Mouse (Mus musculus): ENCODE measurements around the gene Atoh1. TPM values are rescaled to one million over a fixed set of nuclear protein-coding genes. Genes with fewer than 3 reads are reported as not detected.
A peak's percentile ranks its signal among the peaks of the same experiment; 100 is the strongest.

Atoh1 gene
- polyA plus RNA-seq, 1 experiment from 2014 or later: 0.21 TPM

DNA sequence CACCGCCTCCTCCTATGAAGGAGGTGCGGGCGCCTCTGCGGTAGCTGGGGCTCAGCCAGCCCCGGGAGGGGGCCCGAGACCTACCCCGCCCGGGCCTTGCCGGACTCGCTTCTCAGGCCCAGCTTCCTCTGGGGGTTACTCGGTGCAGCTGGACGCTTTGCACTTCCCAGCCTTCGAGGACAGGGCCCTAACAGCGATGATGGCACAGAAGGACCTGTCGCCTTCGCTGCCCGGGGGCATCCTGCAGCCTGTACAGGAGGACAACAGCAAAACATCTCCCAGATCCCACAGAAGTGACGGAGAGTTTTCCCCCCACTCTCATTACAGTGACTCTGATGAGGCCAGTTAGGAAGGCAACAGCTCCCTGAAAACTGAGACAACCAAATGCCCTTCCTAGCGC is 1.1 kb downstream of the Atoh1 start:
- no peak; the same call in 1 of the 2 replicates for ATAC-seq (ENCODE audit: low read depth)
- no peak overlapping the region for H3K27ac ChIP-seq (ENCODE audit: low read depth, low read length)
- peaks cover 18% of the 10 kb centered on the region for H3K4me1 ChIP-seq (ENCODE audit: control insufficient read depth, insufficient read depth, low read length)
- peaks cover 45% of the 10 kb centered on the region for H3K27me3 ChIP-seq (ENCODE audit: control insufficient read depth, insufficient read depth, low read length)
- H3K9me3 ChIP-seq (ENCODE audit: control insufficient read depth, low read length): no peaks in the 10 kb centered on the region
- H3K36me3 ChIP-seq (ENCODE audit: control insufficient read depth, insufficient read depth, low read length): no peaks in the 10 kb centered on the region
- peak overlapping the region; percentile 59 for H3K4me2 ChIP-seq (ENCODE audit: low read depth, low read length)
- 0% methylated on average over 15 of the region's 19 CpGs for WGBS
- no peak overlapping the region for H3K9ac ChIP-seq (replicated peaks; ENCODE audit: low read depth, low read length)
- H3K4me3 ChIP-seq (ENCODE audit: low read depth, low read length): peak overlapping the region; percentile 34

DNA sequence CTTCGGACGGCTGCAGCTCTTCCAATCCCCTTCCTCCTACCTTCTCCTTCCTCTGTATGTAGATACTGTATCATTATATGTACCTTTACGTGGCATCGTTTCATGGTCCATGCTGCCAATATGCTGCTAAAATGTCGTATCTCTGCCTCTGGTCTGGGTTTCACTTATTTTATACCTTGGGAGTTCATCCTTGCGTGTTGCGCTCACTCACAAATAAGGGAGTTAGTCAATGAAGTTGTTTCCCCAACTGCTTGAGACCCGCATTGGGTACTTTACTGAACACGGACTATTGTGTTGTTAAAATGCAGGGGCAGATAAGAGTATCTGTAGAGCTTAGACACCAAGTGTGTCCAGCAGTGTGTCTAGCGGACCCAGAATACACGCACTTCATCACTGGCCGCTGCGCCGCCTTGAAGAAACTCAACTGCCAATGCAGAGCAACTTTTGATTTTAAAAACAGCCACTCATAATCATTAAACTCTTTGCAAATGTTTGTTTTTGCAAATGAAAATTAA is 1.6 kb downstream of the Atoh1 start:
- Histone ChIP-seq H3K27me3 (ENCODE audit: control insufficient read depth, insufficient read depth, low read length) (peaks cover 49% of the 10 kb centered on the region), H3K27ac (ENCODE audit: low read depth, low read length) (no peak overlapping the region), H3K36me3 (ENCODE audit: control insufficient read depth, insufficient read depth, low read length) (no peaks in the 10 kb centered on the region), H3K9ac (replicated peaks; ENCODE audit: low read depth, low read length) (no peak overlapping the region), H3K4me2 (ENCODE audit: low read depth, low read length) (no peak overlapping the region), H3K9me3 (ENCODE audit: control insufficient read depth, low read length) (no peaks in the 10 kb centered on the region), H3K4me3 (ENCODE audit: low read depth, low read length) (no peak overlapping the region), H3K4me1 (ENCODE audit: control insufficient read depth, insufficient read depth, low read length) (peaks cover 18% of the 10 kb centered on the region)
- WGBS: 4% methylated on average over 14 of the region's 14 CpGs
- no peak for ATAC-seq (ENCODE audit: low read depth)

DNA sequence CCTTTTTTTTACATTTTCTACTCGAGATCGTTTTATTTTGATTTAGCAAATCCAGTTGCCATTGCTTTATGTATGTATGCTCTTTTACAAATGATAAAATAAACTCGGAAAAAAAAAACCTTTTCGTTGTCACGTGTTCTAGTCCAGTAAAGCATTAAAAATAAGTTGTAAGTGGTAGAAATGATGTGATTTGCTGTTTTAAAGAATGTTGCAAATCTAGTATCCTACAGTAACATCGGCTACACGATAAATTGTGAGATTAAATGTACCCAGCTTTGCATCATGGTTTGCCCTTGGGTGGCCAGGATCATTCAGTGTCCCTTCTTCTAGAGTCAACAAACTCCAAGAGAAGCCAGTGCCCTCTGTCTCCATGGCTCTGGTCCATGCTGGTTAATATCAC is 2.2 kb downstream of the Atoh1 start:
- Histone ChIP-seq H3K4me2 (ENCODE audit: low read depth, low read length) (no peak overlapping the region), H3K4me3 (ENCODE audit: low read depth, low read length) (no peak overlapping the region), H3K9ac (replicated peaks; ENCODE audit: low read depth, low read length) (no peak overlapping the region), H3K9me3 (ENCODE audit: control insufficient read depth, low read length) (no peaks in the 10 kb centered on the region), H3K27me3 (ENCODE audit: control insufficient read depth, insufficient read depth, low read length) (peaks cover 49% of the 10 kb centered on the region), H3K4me1 (ENCODE audit: control insufficient read depth, insufficient read depth, low read length) (peaks cover 18% of the 10 kb centered on the region), H3K36me3 (ENCODE audit: control insufficient read depth, insufficient read depth, low read length) (no peaks in the 10 kb centered on the region), H3K27ac (ENCODE audit: low read depth, low read length) (no peak overlapping the region)
- ATAC-seq (ENCODE audit: low read depth): no peak
- 5% methylated on average over 7 of the region's 7 CpGs for WGBS

DNA sequence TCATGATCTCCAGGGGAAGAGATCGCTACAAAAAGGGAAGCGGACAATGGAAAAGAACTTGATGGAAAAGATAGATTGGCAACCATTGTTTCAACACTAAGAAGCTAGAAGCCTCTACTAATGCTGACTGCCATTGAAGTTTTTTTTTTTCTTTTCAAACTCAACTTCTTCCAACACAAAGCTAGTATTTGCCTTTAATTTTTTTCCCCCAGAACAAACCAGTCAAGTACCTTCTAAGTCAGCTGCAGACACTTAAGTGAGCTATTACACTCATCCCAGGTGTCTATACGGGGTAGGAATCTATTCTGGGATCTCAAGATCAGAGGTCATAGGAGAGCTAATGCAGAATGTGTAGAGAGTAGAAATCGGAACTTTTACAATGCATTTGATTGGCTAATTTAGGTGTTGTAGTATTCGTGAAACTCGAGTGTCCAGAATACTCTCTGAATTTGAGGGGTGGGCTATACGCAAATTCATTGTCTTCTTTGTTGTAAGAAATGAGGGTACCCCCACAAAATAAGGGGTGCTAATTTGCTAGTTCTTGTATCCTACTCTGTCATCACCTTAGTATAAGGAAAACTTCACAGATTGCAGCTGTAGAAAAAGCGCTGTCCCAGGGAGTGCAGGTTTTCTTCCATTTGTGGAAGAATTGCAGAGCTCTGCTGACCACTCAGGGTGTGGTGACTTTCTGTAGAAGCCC is 2.8 kb downstream of the Atoh1 start:
- Histone ChIP-seq H3K4me3 (ENCODE audit: low read depth, low read length) (no peak overlapping the region), H3K9ac (replicated peaks; ENCODE audit: low read depth, low read length) (no peak overlapping the region), H3K36me3 (ENCODE audit: control insufficient read depth, insufficient read depth, low read length) (no peaks in the 10 kb centered on the region), H3K4me1 (ENCODE audit: control insufficient read depth, insufficient read depth, low read length) (peaks cover 18% of the 10 kb centered on the region), H3K4me2 (ENCODE audit: low read depth, low read length) (no peak overlapping the region), H3K9me3 (ENCODE audit: control insufficient read depth, low read length) (no peaks in the 10 kb centered on the region), H3K27ac (ENCODE audit: low read depth, low read length) (no peak overlapping the region), H3K27me3 (ENCODE audit: control insufficient read depth, insufficient read depth, low read length) (peaks cover 51% of the 10 kb centered on the region)
- 3% methylated on average over 8 of the region's 8 CpGs for WGBS
- no peak for ATAC-seq (ENCODE audit: low read depth)

DNA sequence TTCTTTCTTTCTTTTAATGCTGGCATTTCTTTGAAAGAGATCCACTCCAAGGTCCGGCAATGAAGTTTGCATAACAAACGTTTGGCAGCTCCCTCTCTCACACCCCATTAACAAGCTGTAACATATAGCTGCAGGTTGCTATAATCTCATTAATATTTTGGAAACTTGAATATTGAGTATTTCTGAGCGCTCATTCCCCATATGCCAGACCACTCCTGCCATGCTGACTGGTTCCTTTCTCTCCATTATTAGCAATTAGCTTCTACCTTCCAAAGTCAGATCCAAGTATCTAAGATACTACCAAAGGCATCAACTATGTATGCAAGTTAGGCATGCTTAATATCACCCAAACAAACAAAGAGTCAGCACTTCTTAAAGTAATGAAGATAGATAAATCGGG is 4.4 kb downstream of the Atoh1 start:
- Histone ChIP-seq H3K4me3 (ENCODE audit: low read depth, low read length) (no peak overlapping the region), H3K4me2 (ENCODE audit: low read depth, low read length) (no peak overlapping the region), H3K9ac (replicated peaks; ENCODE audit: low read depth, low read length) (no peak overlapping the region), H3K4me1 (ENCODE audit: control insufficient read depth, insufficient read depth, low read length) (peaks cover 12% of the 10 kb centered on the region), H3K27ac (ENCODE audit: low read depth, low read length) (no peak overlapping the region), H3K36me3 (ENCODE audit: control insufficient read depth, insufficient read depth, low read length) (no peaks in the 10 kb centered on the region), H3K9me3 (ENCODE audit: control insufficient read depth, low read length) (no peaks in the 10 kb centered on the region), H3K27me3 (ENCODE audit: control insufficient read depth, insufficient read depth, low read length) (peaks cover 48% of the 10 kb centered on the region)
- WGBS: 3% methylated on average over 4 of the region's 4 CpGs
- no peak for ATAC-seq (ENCODE audit: low read depth)

DNA sequence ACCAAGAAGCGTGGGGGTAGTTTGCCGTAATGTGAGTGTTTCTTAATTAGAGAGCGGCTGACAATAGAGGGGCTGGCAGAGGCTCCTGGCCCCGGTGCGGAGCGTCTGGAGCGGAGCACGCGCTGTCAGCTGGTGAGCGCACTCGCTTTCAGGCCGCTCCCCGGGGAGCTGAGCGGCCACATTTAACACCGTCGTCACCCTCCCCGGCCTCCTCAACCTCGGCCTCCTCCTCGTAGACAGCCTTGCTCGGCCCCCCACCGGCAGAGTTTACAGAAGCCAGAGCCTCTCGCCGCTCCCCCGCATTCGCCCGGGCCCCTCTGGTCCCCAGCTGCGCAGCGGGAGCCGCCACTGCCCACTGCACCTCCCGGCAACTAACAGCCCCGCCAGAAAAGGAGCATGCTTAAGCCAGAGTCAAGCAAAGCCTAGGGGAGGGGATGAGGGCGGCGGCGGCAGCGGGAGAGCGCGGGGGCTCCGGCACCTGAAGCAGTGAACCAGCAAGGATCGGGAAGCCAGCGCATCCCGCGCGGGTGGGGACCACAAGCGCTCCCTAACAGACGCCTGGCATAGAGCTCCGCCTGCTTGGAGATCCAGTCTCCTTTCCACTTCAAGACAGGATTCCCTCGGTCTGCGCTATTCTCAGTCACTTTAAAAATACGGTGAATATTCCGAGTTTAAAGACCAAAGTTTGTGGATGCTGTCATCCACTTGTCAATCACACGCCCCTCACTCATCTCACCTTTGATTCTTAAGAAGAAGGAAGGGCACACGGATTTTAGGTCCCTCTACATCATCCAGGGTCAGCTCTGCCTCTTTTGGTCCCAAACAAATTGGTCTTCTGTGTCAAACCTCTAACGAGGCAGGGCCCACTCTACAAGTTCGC is 5.8 kb downstream of the Atoh1 start:
- H3K9me3 ChIP-seq (ENCODE audit: control insufficient read depth, low read length): no peaks in the 10 kb centered on the region
- H3K9ac ChIP-seq (replicated peaks; ENCODE audit: low read depth, low read length): peak overlapping the region; percentile 46
- ATAC-seq (ENCODE audit: low read depth): peak; percentile 76
- H3K36me3 ChIP-seq (ENCODE audit: control insufficient read depth, insufficient read depth, low read length): no peaks in the 10 kb centered on the region
- WGBS: 1% methylated on average over 54 of the region's 54 CpGs
- H3K27ac ChIP-seq (ENCODE audit: low read depth, low read length): no peak overlapping the region
- H3K4me1 ChIP-seq (ENCODE audit: control insufficient read depth, insufficient read depth, low read length): no peaks in the 10 kb centered on the region; the same call in 1 of the 2 replicates
- H3K27me3 ChIP-seq (ENCODE audit: control insufficient read depth, insufficient read depth, low read length): peaks cover 44% of the 10 kb centered on the region
- peak overlapping the region; percentile 93 for H3K4me2 ChIP-seq (ENCODE audit: low read depth, low read length)
- peak overlapping the region; percentile 42 for H3K4me3 ChIP-seq (ENCODE audit: low read depth, low read length)

DNA sequence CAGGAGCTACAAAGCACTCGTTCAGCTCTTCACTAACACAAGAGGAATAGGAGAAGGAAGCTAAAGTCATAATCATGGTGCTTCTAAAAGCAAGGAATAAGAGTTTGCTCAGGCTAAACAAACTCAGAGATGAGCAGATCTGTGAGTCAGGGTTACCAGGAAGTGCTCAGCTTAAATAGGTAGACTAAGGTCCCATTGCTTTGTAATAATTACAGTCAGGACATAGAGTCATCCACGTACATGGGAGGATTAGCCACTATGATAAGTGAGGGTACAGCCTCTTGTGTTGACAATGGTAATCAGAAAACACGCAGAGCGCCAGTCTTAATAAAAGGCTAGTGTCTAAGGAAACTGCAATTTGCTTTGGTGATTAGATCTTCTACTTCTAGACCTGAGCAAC is 7.4 kb downstream of the Atoh1 start:
- H3K27ac ChIP-seq (ENCODE audit: low read depth, low read length): no peak overlapping the region
- ATAC-seq (ENCODE audit: low read depth): no peak
- no peaks in the 10 kb centered on the region for H3K9me3 ChIP-seq (ENCODE audit: control insufficient read depth, low read length)
- H3K4me3 ChIP-seq (ENCODE audit: low read depth, low read length): no peak overlapping the region
- WGBS: 75% methylated on average over 4 of the region's 4 CpGs
- no peak overlapping the region for H3K9ac ChIP-seq (replicated peaks; ENCODE audit: low read depth, low read length)
- H3K4me2 ChIP-seq (ENCODE audit: low read depth, low read length): no peak overlapping the region
- H3K4me1 ChIP-seq (ENCODE audit: control insufficient read depth, insufficient read depth, low read length): no peaks in the 10 kb centered on the region; the same call in 1 of the 2 replicates
- no peaks in the 10 kb centered on the region for H3K36me3 ChIP-seq (ENCODE audit: control insufficient read depth, insufficient read depth, low read length)
- peaks cover 36% of the 10 kb centered on the region for H3K27me3 ChIP-seq (ENCODE audit: control insufficient read depth, insufficient read depth, low read length)

DNA sequence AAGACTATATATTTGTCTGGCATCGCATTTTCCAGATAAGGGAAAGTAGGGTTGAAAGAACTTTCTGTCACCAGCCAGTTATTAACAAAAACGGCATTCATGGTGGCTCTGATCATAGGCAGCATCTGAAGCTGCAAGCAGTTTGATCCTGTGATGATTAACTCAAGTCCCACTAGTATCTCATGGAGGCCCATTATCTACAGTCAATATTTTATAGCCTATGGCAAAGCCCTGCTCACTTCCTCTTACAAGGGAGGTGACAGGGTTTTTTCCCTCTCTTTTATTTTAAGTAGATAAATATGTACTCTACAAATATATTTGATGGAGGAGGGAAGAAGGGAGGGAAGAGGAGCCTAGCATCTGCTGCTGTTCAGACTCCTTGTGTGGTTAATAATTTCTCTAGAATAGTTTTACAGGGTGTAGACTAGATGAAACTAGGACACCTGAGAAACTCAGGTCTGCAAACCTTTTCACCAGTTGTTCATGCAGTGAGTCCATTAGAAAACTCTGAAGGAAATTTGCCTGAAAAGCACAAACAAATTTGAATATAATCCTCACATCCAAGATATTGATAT is 14.1 kb downstream of the Atoh1 start:
- Histone ChIP-seq H3K4me1 (ENCODE audit: control insufficient read depth, insufficient read depth, low read length) (no peaks in the 10 kb centered on the region), H3K27me3 (ENCODE audit: control insufficient read depth, insufficient read depth, low read length) (no peaks in the 10 kb centered on the region), H3K36me3 (ENCODE audit: control insufficient read depth, insufficient read depth, low read length) (no peaks in the 10 kb centered on the region), H3K9ac (replicated peaks; ENCODE audit: low read depth, low read length) (no peak overlapping the region), H3K9me3 (ENCODE audit: control insufficient read depth, low read length) (no peaks in the 10 kb centered on the region), H3K4me2 (ENCODE audit: low read depth, low read length) (no peak overlapping the region), H3K27ac (ENCODE audit: low read depth, low read length) (no peak overlapping the region), H3K4me3 (ENCODE audit: low read depth, low read length) (no peak overlapping the region)
- 78% methylated on average over 2 of the region's 2 CpGs for WGBS
- ATAC-seq (ENCODE audit: low read depth): no peak

DNA sequence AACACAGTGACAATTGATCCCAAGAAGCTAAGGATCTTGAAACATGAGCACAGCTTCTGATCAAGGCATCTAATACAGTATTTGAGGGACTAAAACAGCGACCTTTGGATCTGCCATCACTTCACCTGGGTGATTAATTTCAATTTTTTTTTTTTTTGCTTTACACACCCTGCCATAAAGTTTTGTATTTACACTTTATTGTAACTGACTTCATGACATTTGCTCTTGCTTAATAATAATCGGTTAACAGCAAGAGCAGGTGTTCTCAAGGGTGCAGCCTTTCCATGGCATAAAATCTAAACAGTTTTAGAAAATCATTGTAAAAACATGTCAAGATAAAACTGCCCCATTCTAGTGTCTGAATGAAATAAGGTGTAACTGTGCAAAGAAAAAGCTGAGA is 25.6 kb downstream of the Atoh1 start:
- no peak overlapping the region for H3K27ac ChIP-seq (ENCODE audit: low read depth, low read length)
- no peak for ATAC-seq (ENCODE audit: low read depth)

More for the DNA sequence above, 25.6 kb downstream of the Atoh1 start:
- Histone ChIP-seq H3K4me2 (ENCODE audit: low read depth, low read length) (no peak overlapping the region), H3K36me3 (ENCODE audit: control insufficient read depth, insufficient read depth, low read length) (no peaks in the 10 kb centered on the region), H3K4me1 (ENCODE audit: control insufficient read depth, insufficient read depth, low read length) (no peaks in the 10 kb centered on the region), H3K4me3 (ENCODE audit: low read depth, low read length) (no peak overlapping the region), H3K27me3 (ENCODE audit: control insufficient read depth, insufficient read depth, low read length) (no peaks in the 10 kb centered on the region), H3K9ac (replicated peaks; ENCODE audit: low read depth, low read length) (no peak overlapping the region), H3K9me3 (ENCODE audit: control insufficient read depth, low read length) (no peaks in the 10 kb centered on the region)
- WGBS: 85% methylated on average over 2 of the region's 2 CpGs

Measured in neural tube, embryonic 14.5 days (tissue).